Mouse (Mus musculus) thymus, adult 2 months (tissue): ENCODE measurements around the gene Maml2.

ENCODE experiments used
- CTCF ChIP-seq: fragments of 200-500 bp; IDR thresholded peaks from 2 replicates; pipeline ENCODE4 v1.5.1; 2012; ENCODE audit warnings: mild to moderate bottlenecking, control low read depth, low read length, moderate library complexity, borderline replicate concordance; ENCODE audit not compliant: control insufficient read depth, poor library complexity, insufficient read depth; ENCODE audit errors: extremely low read depth
- POLR2A ChIP-seq: fragments of 200-500 bp; IDR thresholded peaks from 2 replicates; pipeline ENCODE4 v1.6.1; 2012; ENCODE audit warnings: mild to moderate bottlenecking, low read length, control low read depth, moderate library complexity; ENCODE audit not compliant: control insufficient read depth, poor library complexity, insufficient read depth; ENCODE audit errors: extremely low read depth

- TF ChIP-seq CTCF (no peak), POLR2A (no peak)
These were observed 277.2 kb downstream of the Maml2 start for GRCm38 (mm10) chr9:13574913-13575312.
